Mouse (Mus musculus): ENCODE results near the gene Klhl11. TPM values are rescaled to one million over a fixed set of nuclear protein-coding genes. Genes with fewer than 3 reads are reported as not detected.

Klhl11 gene
- polyA plus RNA-seq, 1 experiment = 8.0 TPM

- TF ChIP-seq CTCF (IDR thresholded peaks at IDR 0.05; ENCODE audit: borderline replicate concordance, control insufficient read depth, extremely low read depth, insufficient read depth, low read length, poor library complexity) = no peak
- no peak for TF ChIP-seq POLR2A (IDR thresholded peaks at IDR 0.05; ENCODE audit: control insufficient read depth, extremely low read depth, insufficient read depth, low read length, poor library complexity)
- Histone ChIP-seq H3K36me3 (ENCODE audit: control insufficient read depth, insufficient read depth, low read length) (no peaks in the 10 kb centered on the region; the same call in 1 of the 2 replicates), H3K27me3 (ENCODE audit: control insufficient read depth, insufficient read depth, low read length) (no peaks in the 10 kb centered on the region), H3K4me3 (ENCODE audit: control insufficient read depth, insufficient read depth, low read length) (no peak overlapping the region), H3K4me1 (replicated peaks; ENCODE audit: control insufficient read depth, insufficient read depth, low read length) (peaks cover 10% of the 10 kb centered on the region), H3K27ac (ENCODE audit: control insufficient read depth, insufficient read depth, low read length) (no peak overlapping the region)
- no peak for DNase-seq
- WGBS = 94% methylated on average over 7 of the region's 7 CpGs
These were observed 48.7 kb downstream of the Klhl11 start for GRCm38 (mm10) chr11:100423836-100424235.

GRCm38 (mm10) chr11:100421537-100421936 lies 51.0 kb downstream of the Klhl11 start:
- Histone ChIP-seq H3K4me3 (ENCODE audit: control insufficient read depth, insufficient read depth, low read length) (no peak overlapping the region), H3K4me1 (replicated peaks; ENCODE audit: control insufficient read depth, insufficient read depth, low read length) (peaks cover 10% of the 10 kb centered on the region), H3K27me3 (ENCODE audit: control insufficient read depth, insufficient read depth, low read length) (no peaks in the 10 kb centered on the region; the same call in 1 of the 2 replicates), H3K36me3 (ENCODE audit: control insufficient read depth, insufficient read depth, low read length) (no peaks in the 10 kb centered on the region), H3K27ac (ENCODE audit: control insufficient read depth, insufficient read depth, low read length) (no peak overlapping the region)
- 93% methylated on average over 8 of the region's 8 CpGs for WGBS
- DNase-seq = no peak
- no peak for TF ChIP-seq POLR2A (IDR thresholded peaks at IDR 0.05; ENCODE audit: control insufficient read depth, extremely low read depth, insufficient read depth, low read length, poor library complexity)
- no peak for TF ChIP-seq CTCF (IDR thresholded peaks at IDR 0.05; ENCODE audit: borderline replicate concordance, control insufficient read depth, extremely low read depth, insufficient read depth, low read length, poor library complexity)

- no peak for TF ChIP-seq CTCF (IDR thresholded peaks at IDR 0.05; ENCODE audit: borderline replicate concordance, control insufficient read depth, extremely low read depth, insufficient read depth, low read length, poor library complexity)
- no peak for TF ChIP-seq POLR2A (IDR thresholded peaks at IDR 0.05; ENCODE audit: control insufficient read depth, extremely low read depth, insufficient read depth, low read length, poor library complexity)
- Histone ChIP-seq H3K36me3 (ENCODE audit: control insufficient read depth, insufficient read depth, low read length) (no peaks in the 10 kb centered on the region), H3K27ac (ENCODE audit: control insufficient read depth, insufficient read depth, low read length) (no peak within 1 kb of the TSS), H3K4me3 (ENCODE audit: control insufficient read depth, insufficient read depth, low read length) (peak within 1 kb of the TSS; percentile 53), H3K4me1 (replicated peaks; ENCODE audit: control insufficient read depth, insufficient read depth, low read length) (peaks cover 48% of the 10 kb centered on the region), H3K27me3 (ENCODE audit: control insufficient read depth, insufficient read depth, low read length) (no peaks in the 10 kb centered on the region; the same call in 1 of the 2 replicates)
- DNase-seq = peak; percentile 29
- WGBS = 7% methylated on average over 30 of the region's 31 CpGs
These were observed 57.4 kb downstream of the Klhl11 start, which contains the start of gene Fkbp10 for GRCm38 (mm10) chr11:100414914-100415822. Fkbp10 (plus strand) TSS chr11:100415697.

GRCm38 (mm10) chr11:100414021-100414913 lies 58.3 kb downstream of the Klhl11 start, which contains the start of gene P3h4:
P3h4 (minus strand) TSS chr11:100414836.
- H3K27ac ChIP-seq (ENCODE audit: control insufficient read depth, insufficient read depth, low read length) = no peak within 1 kb of the TSS
- no peaks in the 10 kb centered on the region; the same call in 1 of the 2 replicates for H3K27me3 ChIP-seq (ENCODE audit: control insufficient read depth, insufficient read depth, low read length)
- no peak for TF ChIP-seq POLR2A (IDR thresholded peaks at IDR 0.05; ENCODE audit: control insufficient read depth, extremely low read depth, insufficient read depth, low read length, poor library complexity)
- peak; percentile 73; the same call in 1 of the 2 replicates for TF ChIP-seq CTCF (IDR thresholded peaks at IDR 0.05; ENCODE audit: borderline replicate concordance, control insufficient read depth, extremely low read depth, insufficient read depth, low read length, poor library complexity)
- peak; percentile 74 for DNase-seq
- peak within 1 kb of the TSS; percentile 53 for H3K4me3 ChIP-seq (ENCODE audit: control insufficient read depth, insufficient read depth, low read length)
- H3K36me3 ChIP-seq (ENCODE audit: control insufficient read depth, insufficient read depth, low read length) = no peaks in the 10 kb centered on the region
- peaks cover 57% of the 10 kb centered on the region for H3K4me1 ChIP-seq (replicated peaks; ENCODE audit: control insufficient read depth, insufficient read depth, low read length)
- 9% methylated on average over 93 of the region's 93 CpGs for WGBS

- peak overlapping the region; percentile 35; the same call in 1 of the 2 replicates for H3K27ac ChIP-seq (ENCODE audit: control insufficient read depth, insufficient read depth, low read length)
- TF ChIP-seq POLR2A (IDR thresholded peaks at IDR 0.05; ENCODE audit: control insufficient read depth, extremely low read depth, insufficient read depth, low read length, poor library complexity) (no peak), CTCF (IDR thresholded peaks at IDR 0.05; ENCODE audit: borderline replicate concordance, control insufficient read depth, extremely low read depth, insufficient read depth, low read length, poor library complexity) (no peak)
- H3K4me1 ChIP-seq (replicated peaks; ENCODE audit: control insufficient read depth, insufficient read depth, low read length) = peaks cover 64% of the 10 kb centered on the region
- H3K27me3 ChIP-seq (ENCODE audit: control insufficient read depth, insufficient read depth, low read length) = no peaks in the 10 kb centered on the region; the same call in 1 of the 2 replicates
- no peak for DNase-seq
- 91% methylated on average over 11 of the region's 11 CpGs for WGBS
- H3K4me3 ChIP-seq (ENCODE audit: control insufficient read depth, insufficient read depth, low read length) = peak overlapping the region; percentile 53
- H3K36me3 ChIP-seq (ENCODE audit: control insufficient read depth, insufficient read depth, low read length) = no peaks in the 10 kb centered on the region
These were observed 59.0 kb downstream of the Klhl11 start for GRCm38 (mm10) chr11:100413541-100413940.

Other genes with a start within 250 kb of the Klhl11 start
- gene Krt16, start 223.8 kb downstream of the Klhl11 start, polyA plus RNA-seq (2012; rRNA removed) = 4.1 and 4.8 TPM in 2 replicates
- 238 and 276 TPM in 2 replicates for gene Krt17, start 211.7 kb downstream of the Klhl11 start, polyA plus RNA-seq (2012; rRNA removed)
- 0.31 and 0.97 TPM in 2 replicates for gene Krt42, start 202.9 kb downstream of the Klhl11 start, polyA plus RNA-seq (2012; rRNA removed)
- gene Eif1, start 152.9 kb downstream of the Klhl11 start, polyA plus RNA-seq (2012; rRNA removed) = 117 and 131 TPM in 2 replicates
- gene Gast, start 138.3 kb downstream of the Klhl11 start, polyA plus RNA-seq (2012; rRNA removed) = 2.0 and 2.4 TPM in 2 replicates
- gene Hap1, start 116.6 kb downstream of the Klhl11 start, polyA plus RNA-seq (2012; rRNA removed) = 7.7 and 8.6 TPM in 2 replicates
- 220 and 221 TPM in 2 replicates for gene Jup, start 75.0 kb downstream of the Klhl11 start, polyA plus RNA-seq (2012; rRNA removed)
- gene P3h4, start 57.9 kb downstream of the Klhl11 start, polyA plus RNA-seq (2012; rRNA removed) = 22.3 and 23.6 TPM in 2 replicates
- 7.8 and 9.5 TPM in 2 replicates for gene Fkbp10, start 57.0 kb downstream of the Klhl11 start, polyA plus RNA-seq (2012; rRNA removed)
- 129 and 136 TPM in 2 replicates for gene Nt5c3b, start 30.9 kb downstream of the Klhl11 start, polyA plus RNA-seq (2012; rRNA removed)
- gene Klhl10, start 30.8 kb downstream of the Klhl11 start, polyA plus RNA-seq (2012; rRNA removed) = 0.58 and 0.66 TPM in 2 replicates
- gene Acly, start 55.3 kb upstream of the Klhl11 start, polyA plus RNA-seq (2012; rRNA removed) = 150 and 214 TPM in 2 replicates
- 0.58 and 1.1 TPM in 2 replicates for gene Ttc25, start 72.9 kb upstream of the Klhl11 start, polyA plus RNA-seq (2012; rRNA removed)
- gene Cnp, start 102.2 kb upstream of the Klhl11 start, polyA plus RNA-seq (2012; rRNA removed) = 138 and 153 TPM in 2 replicates
- gene Nkiras2, start 146.5 kb upstream of the Klhl11 start, polyA plus RNA-seq (2012; rRNA removed) = 64.6 and 68.4 TPM in 2 replicates
- 99.8 and 110 TPM in 2 replicates for gene Dnajc7, start 147.4 kb upstream of the Klhl11 start, polyA plus RNA-seq (2012; rRNA removed)
- gene Zfp385c, start 219.7 kb upstream of the Klhl11 start, polyA plus RNA-seq (2012; rRNA removed) = 0.32 and 0.55 TPM in 2 replicates
- 24.2 and 27.3 TPM in 2 replicates for gene Dhx58, start 231.5 kb upstream of the Klhl11 start, polyA plus RNA-seq (2012; rRNA removed)
- gene Kat2a, start 239.7 kb upstream of the Klhl11 start, polyA plus RNA-seq (2012; rRNA removed) = 56.4 and 58.1 TPM in 2 replicates
- 0.24 and 0.31 TPM in 2 replicates for gene Hspb9, start 241.1 kb upstream of the Klhl11 start, polyA plus RNA-seq (2012; rRNA removed)